Mouse (Mus musculus) CH12.LX (cell line): ENCODE results near the gene Grip1. TPM values are rescaled to one million over a fixed set of nuclear protein-coding genes. Genes with fewer than 3 reads are reported as not detected.
A peak's percentile ranks its signal among the peaks of the same experiment; 100 is the strongest.

ENCODE experiments used
- DNase-seq: peaks from one replicate; pipeline ENCODE4 v3.0.0-alpha.2; 2013; ENCODE audit errors: extremely low read depth
- H3K27ac ChIP-seq: 2 replicates; pipeline ENCODE4 v1.5.1; 2012; ENCODE audit warnings: low read depth, mild to moderate bottlenecking, control low read depth, moderate library complexity; ENCODE audit not compliant: insufficient read depth
- H3K27me3 ChIP-seq: replicated peaks from 2 replicates; pipeline ENCODE3; 2012; ENCODE audit warnings: inconsistent platforms
- H3K36me3 ChIP-seq, 2 experiments: replicated peaks in 1 of 2; 2 replicates each; pipeline versions ENCODE3 to v1.6.1; 2012; ENCODE audit warnings: inconsistent platforms in 1 of 2, low read length in 1 of 2, mild to moderate bottlenecking in 1 of 2, mixed read lengths in 1 of 2, moderate library complexity in 1 of 2; ENCODE audit not compliant: control insufficient read depth in 1 of 2, insufficient read depth in 1 of 2
- H3K4me1 ChIP-seq, 2 experiments: 2 replicates each; pipeline ENCODE4 v1.6.1; 2012; ENCODE audit warnings: inconsistent platforms in 1 of 2, moderate library complexity in 1 of 2; ENCODE audit not compliant: insufficient read depth in 2 of 2, control insufficient read depth in 1 of 2
- H3K4me2 ChIP-seq: 2 replicates; pipeline ENCODE4 v1.6.1; 2012; ENCODE audit warnings: low read depth, mild to moderate bottlenecking, control low read depth; ENCODE audit not compliant: poor library complexity, insufficient read depth, severe bottlenecking
- H3K4me3 ChIP-seq, 3 experiments: fragments of 150-350 bp in 1 of 3; sonication (generic) in 1 of 3; replicated peaks in 1 of 3; 2 replicates each; pipeline versions ENCODE3 to v1.5.1; 2011 to 2012; ENCODE audit warnings: low read depth in 2 of 3, low read length in 2 of 3, mild to moderate bottlenecking in 2 of 3, moderate library complexity in 2 of 3, control low read depth in 1 of 3, improper control_type of control experiment in 1 of 3, inconsistent platforms in 1 of 3, mixed read lengths in 1 of 3; ENCODE audit not compliant: poor library complexity in 1 of 3
- H3K79me2 ChIP-seq: replicated peaks from 2 replicates; pipeline ENCODE4 v1.6.1; 2012; ENCODE audit warnings: mild to moderate bottlenecking, moderate library complexity; ENCODE audit not compliant: control insufficient read depth, poor library complexity, insufficient read depth, severe bottlenecking; ENCODE audit errors: extremely low read depth
- H3K9ac ChIP-seq: 2 replicates; pipeline ENCODE4 v1.6.1; 2012; ENCODE audit warnings: low read depth, mild to moderate bottlenecking, control low read depth, moderate library complexity; ENCODE audit not compliant: insufficient read depth
- H3K9me3 ChIP-seq: replicated peaks from 2 replicates; pipeline ENCODE3; 2012; ENCODE audit warnings: low read length, inconsistent platforms, mixed read lengths
- CTCF ChIP-seq, 2 experiments: IDR thresholded peaks in 1 of 2; conservative IDR thresholded peaks in 1 of 2; 2 replicates each; pipeline ENCODE4 v1.5.1; 2011 to 2012; ENCODE audit warnings: low read depth in 2 of 2, low read length in 2 of 2, improper control_type of control experiment in 1 of 2, inconsistent platforms in 1 of 2, mild to moderate bottlenecking in 1 of 2, moderate library complexity in 1 of 2
- ETS1 ChIP-seq: conservative IDR thresholded peaks from 2 replicates; pipeline ENCODE4 v1.6.1; 2012; ENCODE audit warnings: low read depth, mild to moderate bottlenecking, inconsistent platforms, low read length, improper control_type of control experiment, moderate library complexity
- IRF4 ChIP-seq: IDR thresholded peaks from 2 replicates; pipeline ENCODE4 v1.6.1; 2014; ENCODE audit warnings: low read depth, mild to moderate bottlenecking, inconsistent platforms, low read length, improper control_type of control experiment
- JUND ChIP-seq: conservative IDR thresholded peaks from 2 replicates; pipeline ENCODE4 v1.6.1; 2011; ENCODE audit warnings: low read depth, low read length, improper control_type of control experiment
- MAFK ChIP-seq: IDR thresholded peaks from 2 replicates; pipeline ENCODE4 v1.6.1; 2011; ENCODE audit warnings: low read length, improper control_type of control experiment; ENCODE audit not compliant: insufficient replicate concordance
- MEF2A ChIP-seq: IDR thresholded peaks from 2 replicates; pipeline ENCODE4 v1.6.1; 2014; ENCODE audit warnings: low read depth, mild to moderate bottlenecking, inconsistent platforms, low read length, improper control_type of control experiment, borderline replicate concordance
- NELFE ChIP-seq: IDR thresholded peaks from 2 replicates; pipeline ENCODE4 v1.6.1; 2011; ENCODE audit warnings: low read depth, low read length, improper control_type of control experiment
- POLR2A ChIP-seq: IDR thresholded peaks from 2 replicates; pipeline ENCODE4 v1.6.1; 2011; ENCODE audit warnings: low read depth, mild to moderate bottlenecking, improper control_type of control experiment, low read length
- RAD21 ChIP-seq: IDR thresholded peaks from 2 replicates; pipeline ENCODE4 v1.6.1; 2011; ENCODE audit warnings: low read depth, mild to moderate bottlenecking, low read length, improper control_type of control experiment, moderate library complexity
- RCOR1 ChIP-seq: conservative IDR thresholded peaks from 2 replicates; pipeline ENCODE4 v1.6.1; 2012; ENCODE audit warnings: low read depth, mild to moderate bottlenecking, inconsistent platforms, low read length, improper control_type of control experiment
- SMC3 ChIP-seq: IDR thresholded peaks from 2 replicates; pipeline ENCODE4 v1.6.1; 2011; ENCODE audit warnings: low read depth, low read length, improper control_type of control experiment
- TCF12 ChIP-seq: IDR thresholded peaks from 2 replicates; pipeline ENCODE4 v1.6.1; 2014; ENCODE audit warnings: low read depth, mild to moderate bottlenecking, inconsistent platforms, low read length, improper control_type of control experiment
- ZC3H11A ChIP-seq: IDR thresholded peaks from 2 replicates; pipeline ENCODE4 v1.6.1; 2012; ENCODE audit warnings: low read depth, mild to moderate bottlenecking, inconsistent platforms, low read length, improper control_type of control experiment
- ZKSCAN1 ChIP-seq: IDR thresholded peaks from 2 replicates; pipeline ENCODE4 v1.6.1; 2012; ENCODE audit warnings: low read depth, inconsistent platforms, low read length, improper control_type of control experiment, borderline replicate concordance
- ZMIZ1 ChIP-seq: IDR thresholded peaks from 2 replicates; pipeline ENCODE4 v1.6.1; 2012; ENCODE audit warnings: low read depth, mild to moderate bottlenecking, inconsistent platforms, low read length, improper control_type of control experiment
- dilution Hi-C: fragments of 300-500 bp; cut with MboI; formaldehyde crosslinking; loops from 2 replicates; pipeline ENCODE4 v1.14.3; 2020; ENCODE audit warnings: low sequenced_read_pairs; ENCODE audit not compliant: extremely low pct_unique_long_range_greater_than_20kb, extremely low pct_ligation_motif_present
- in situ Hi-C: fragments of 300-500 bp; cut with MboI; formaldehyde crosslinking; loops from 3 replicates; pipeline ENCODE4 v1.14.3; 2019; ENCODE audit warnings: low sequenced_read_pairs, low pct_ligation_motif_present, low pct_unique_long_range_greater_than_20kb, mixed read lengths
- polyA plus RNA-seq: library from polyadenylated mRNA; unstranded; fragments of >175 nt; gene quantifications from 2 replicates; pipeline ENCODE4 v1.2.1, GENCODE M21; 2012; ENCODE audit warnings: low read depth; ENCODE audit not compliant: insufficient read length
- total RNA-seq, 2 experiments: library from RNA; depleted of rRNA; stranded (reverse); fragments of 300-350 nt in 1 of 2; fragments of >200 nt in 1 of 2; gene quantifications; 2 replicates each; pipeline ENCODE4 v1.2.3; 2012 to 2014

Gene Grip1
- total and polyA plus RNA-seq, 3 experiments = 0.09 to 0.33 (median 0.13) TPM

DNA sequence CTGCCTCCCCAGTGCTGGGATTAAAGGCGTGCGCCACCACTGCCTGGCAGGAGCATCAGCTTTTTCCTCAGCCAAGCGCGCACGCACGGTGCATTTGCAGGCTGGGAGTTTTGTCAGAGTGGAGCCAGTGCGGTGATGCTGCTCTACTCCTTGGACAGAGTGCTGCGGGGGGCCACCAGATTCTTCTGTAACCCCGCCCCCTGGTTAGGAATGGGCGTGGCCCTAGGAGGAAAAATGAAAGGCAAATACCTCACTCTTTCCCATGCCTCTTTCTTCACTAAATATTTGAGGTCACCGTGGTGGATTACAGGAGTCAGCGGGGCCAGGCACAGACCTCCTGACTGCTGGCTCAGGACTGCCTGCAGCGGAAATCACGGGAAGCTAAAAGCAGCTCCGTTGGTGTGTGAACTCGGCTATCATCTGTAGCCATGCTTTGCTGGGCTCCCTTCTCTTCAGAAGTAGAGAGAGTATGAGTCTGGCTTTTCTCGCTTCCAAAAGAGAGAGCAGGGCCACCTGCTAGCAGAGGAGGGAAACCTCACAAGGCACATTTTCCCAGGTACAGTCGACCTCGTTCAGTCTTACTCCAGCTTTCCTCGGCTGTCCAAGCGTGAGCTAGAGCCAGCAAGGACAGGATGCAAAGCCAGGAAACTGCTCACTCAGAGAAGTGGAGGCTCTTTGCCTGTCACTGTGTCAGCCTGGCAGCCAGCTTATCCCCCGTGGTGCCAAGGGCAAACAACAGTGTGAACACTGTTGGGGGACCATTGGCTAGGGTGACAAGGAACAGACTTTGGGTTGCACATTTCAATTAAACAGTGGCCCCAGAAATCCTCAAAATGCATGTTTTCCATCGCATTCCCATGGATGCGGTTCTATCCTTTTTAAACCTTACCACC is 607.9 kb downstream of the Grip1 start:
- TF ChIP-seq RCOR1 (no peak), NELFE (0 out of 2 replicates have a peak, but pooled peaks have one; percentile 27)
- dilution Hi-C loops (no loop called here), in situ Hi-C loops (no loop called here)
- H3K9me3 ChIP-seq = no peaks in the 10 kb centered on the region
- peaks cover 5 to 22% of the 10 kb centered on the region in 2 experiments for H3K4me1 ChIP-seq
- no peaks in the 10 kb centered on the region for H3K27me3 ChIP-seq
- no peak overlapping the region for H3K27ac ChIP-seq
- H3K4me2 ChIP-seq = peak overlapping the region; percentile 6; the same call in 1 of the 2 replicates
- peak; percentile 19 for DNase-seq
- peak overlapping the region; percentile 7 to 16 (median 11) for H3K4me3 ChIP-seq
- no peaks in the 10 kb centered on the region for H3K36me3 ChIP-seq
- no peak overlapping the region for H3K9ac ChIP-seq
- no peaks in the 10 kb centered on the region for H3K79me2 ChIP-seq

DNA sequence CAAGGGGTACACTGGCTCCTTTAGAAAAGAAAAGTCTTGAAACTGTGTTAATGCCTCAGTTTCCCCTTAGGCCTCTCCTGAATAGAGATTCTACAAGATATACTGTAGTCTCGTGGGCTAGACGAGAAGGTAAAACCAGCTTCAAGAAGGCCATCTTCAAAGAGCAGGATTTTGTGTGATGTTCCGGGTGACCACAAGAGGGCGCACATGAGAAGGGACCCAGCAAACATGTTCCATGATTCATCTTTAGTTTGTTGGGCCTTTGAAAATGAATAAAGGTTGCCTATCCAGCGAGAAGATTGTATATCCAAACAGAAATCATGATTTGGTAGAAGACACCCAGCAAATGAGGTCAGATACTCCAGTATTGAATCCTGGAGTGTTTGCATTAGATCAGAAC is 610.8 kb downstream of the Grip1 start:
- Histone ChIP-seq H3K9ac (no peak overlapping the region), H3K27me3 (no peaks in the 10 kb centered on the region), H3K4me1 (peaks cover 10 to 28% of the 10 kb centered on the region in 2 experiments), H3K79me2 (no peaks in the 10 kb centered on the region), H3K4me3 (no peak overlapping the region), H3K4me2 (no peak overlapping the region), H3K9me3 (peaks cover 3% of the 10 kb centered on the region), H3K36me3 (no peaks in the 10 kb centered on the region), H3K27ac (no peak overlapping the region)
- TF ChIP-seq TCF12 (no peak), ETS1 (no peak), ZC3H11A (no peak), ZKSCAN1 (no peak), RAD21 (peak; percentile 61), POLR2A (no peak), SMC3 (peak; percentile 80), IRF4 (no peak), ZMIZ1 (no peak), MAFK (no peak), MEF2A (no peak), JUND (no peak), CTCF (conservative IDR thresholded peaks at IDR 0.05 in 1 of 2, IDR thresholded peaks at IDR 0.05 in 1 of 2; ENCODE audit: low read depth in 2 of 2, low read length in 2 of 2) (peak; percentile 79 to 90)
- dilution Hi-C loops = no loop called here
- in situ Hi-C loops = no loop called here
- DNase-seq = peak; percentile 65
